Mouse (Mus musculus) frontal cortex, postnatal 10 days (tissue): ENCODE measurements around the gene Grcc10.

ENCODE experiments used
- DNase-seq, 2 experiments: peaks; one replicate each; pipeline ENCODE4 v3.0.0; 2022; ENCODE audit warnings: low spot score in 2 of 2, mixed read lengths in 1 of 2

Gene Grcc10

GRCm38 (mm10) chr6:124732476-124733370 is 8.5 kb downstream of the Grcc10 start:
- no peak for DNase-seq

GRCm38 (mm10) chr6:124731038-124731437 is 10.1 kb downstream of the Grcc10 start:
- DNase-seq = no peak

- no peak for DNase-seq
These were observed 11.1 kb downstream of the Grcc10 start for GRCm38 (mm10) chr6:124729850-124730705.

GRCm38 (mm10) chr6:124728621-124729020 is 12.6 kb downstream of the Grcc10 start:
- no peak for DNase-seq

GRCm38 (mm10) chr6:124724472-124724871 is 16.7 kb downstream of the Grcc10 start:
- no peak for DNase-seq

- no peak for DNase-seq
These were observed 17.6 kb downstream of the Grcc10 start for GRCm38 (mm10) chr6:124723541-124723940.

GRCm38 (mm10) chr6:124722876-124723473 is 18.2 kb downstream of the Grcc10 start:
- no peak for DNase-seq

GRCm38 (mm10) chr6:124720904-124721303 is 20.3 kb downstream of the Grcc10 start:
- no peak for DNase-seq

GRCm38 (mm10) chr6:124719354-124719978 is 21.7 kb downstream of the Grcc10 start:
- DNase-seq = no peak

- no peak for DNase-seq
These were observed 22.5 kb downstream of the Grcc10 start for GRCm38 (mm10) chr6:124718703-124719102.

GRCm38 (mm10) chr6:124717968-124718367 is 23.2 kb downstream of the Grcc10 start:
- no peak for DNase-seq

GRCm38 (mm10) chr6:124716864-124717490 is 24.2 kb downstream of the Grcc10 start:
- DNase-seq = no peak

GRCm38 (mm10) chr6:124712918-124713317 is 28.3 kb downstream of the Grcc10 start:
- no peak for DNase-seq

GRCm38 (mm10) chr6:124711824-124712782 is 29.1 kb downstream of the Grcc10 start, which contains the start of the genes Emg1 and Phb2:
Gene Emg1 (minus strand): TSS chr6:124712178.
Gene Phb2 (plus strand): TSS chr6:124712336.
- DNase-seq = peak; percentile 96 to 97

- DNase-seq = no peak
These were observed 32.8 kb downstream of the Grcc10 start for GRCm38 (mm10) chr6:124708289-124708889.

GRCm38 (mm10) chr6:124706061-124706627 is 35.0 kb downstream of the Grcc10 start:
- no peak for DNase-seq

GRCm38 (mm10) chr6:124704417-124704816 is 36.8 kb downstream of the Grcc10 start:
- no peak for DNase-seq

- DNase-seq = no peak
These were observed 37.4 kb downstream of the Grcc10 start for GRCm38 (mm10) chr6:124703789-124704188.

- DNase-seq = peak in 1 of 2 experiments; percentile 66
These were observed 38.4 kb downstream of the Grcc10 start for GRCm38 (mm10) chr6:124702784-124703103.
